Mouse (Mus musculus): ENCODE data around the gene Mast4.
A peak's percentile ranks its signal among the peaks of the same experiment; 100 is the strongest.

The Mast4 gene

GRCm38 (mm10) chr13:103061680-103062079 lies 272.6 kb downstream of the Mast4 start:
- no peak for DNase-seq (ENCODE audit: low read depth, low spot score)

GRCm38 (mm10) chr13:103059995-103060652 lies 274.2 kb downstream of the Mast4 start:
- DNase-seq (ENCODE audit: low read depth, low spot score), result no peak

- no peak for DNase-seq (ENCODE audit: low read depth, low spot score)
These were observed 277.8 kb downstream of the Mast4 start for GRCm38 (mm10) chr13:103056451-103056850.

DNA sequence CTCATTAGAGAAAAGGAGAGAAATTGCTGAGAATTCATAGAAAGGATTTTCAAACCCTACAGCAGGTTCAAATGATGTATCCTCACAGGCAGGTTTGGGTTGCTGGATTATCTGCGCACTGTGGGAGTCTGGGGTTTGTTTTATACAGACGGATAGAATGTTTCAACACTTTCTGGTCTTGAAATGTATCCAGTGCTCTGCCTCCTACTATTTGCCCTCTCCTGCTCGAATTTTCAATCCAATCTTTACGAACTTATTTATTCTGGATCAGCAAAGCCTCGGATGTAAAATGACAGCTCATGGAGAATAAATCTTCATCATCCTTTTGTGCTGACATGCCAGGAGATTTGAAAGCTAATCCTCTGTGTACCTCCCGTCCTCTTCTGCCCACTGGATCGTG lies 281.6 kb downstream of the Mast4 start:
- DNase-seq (ENCODE audit: low read depth, low spot score), result no peak

DNA sequence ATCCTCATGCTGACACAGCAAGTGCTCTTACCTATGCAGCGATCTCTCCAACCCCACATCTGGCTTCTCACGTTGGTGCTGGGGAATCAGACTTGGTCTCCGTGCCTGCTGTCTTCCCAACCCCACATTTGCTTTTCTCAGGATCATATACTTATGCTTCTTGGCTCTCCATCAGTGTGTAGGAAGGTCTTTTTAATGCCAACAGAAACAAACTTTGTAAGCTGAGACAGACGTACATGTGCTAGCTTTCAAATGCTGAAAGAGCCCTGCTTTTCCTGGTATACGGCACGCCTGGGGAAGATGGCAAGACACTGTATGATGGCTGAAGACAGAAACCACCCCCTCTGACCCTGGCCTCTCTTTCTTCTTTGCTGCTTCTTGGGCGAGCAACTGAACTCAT lies 285.3 kb downstream of the Mast4 start:
- no peak for DNase-seq (ENCODE audit: low read depth, low spot score)

DNA sequence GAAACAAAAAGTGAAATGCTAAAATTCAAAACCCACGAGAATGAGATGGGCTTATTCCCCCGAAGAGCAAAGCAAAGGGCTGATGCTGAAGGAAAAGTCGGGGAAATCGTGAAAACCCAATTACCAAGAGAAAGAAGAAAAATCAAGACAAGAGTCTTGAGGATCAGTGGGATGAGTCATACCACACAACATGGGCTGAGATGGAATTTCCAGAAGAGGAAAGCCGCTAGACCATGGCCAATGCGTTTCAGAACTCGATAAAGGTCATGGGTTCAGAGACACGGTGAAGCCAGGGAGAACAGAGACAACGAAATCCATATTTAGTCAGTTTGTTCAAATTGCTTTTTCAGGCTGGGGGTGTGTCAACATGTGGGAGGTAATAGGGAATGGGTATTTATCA lies 290.6 kb downstream of the Mast4 start:
- no peak for DNase-seq (ENCODE audit: low read depth, low spot score)

GRCm38 (mm10) chr13:103043011-103043410 lies 291.3 kb downstream of the Mast4 start:
- no peak for DNase-seq (ENCODE audit: low read depth, low spot score)

DNA sequence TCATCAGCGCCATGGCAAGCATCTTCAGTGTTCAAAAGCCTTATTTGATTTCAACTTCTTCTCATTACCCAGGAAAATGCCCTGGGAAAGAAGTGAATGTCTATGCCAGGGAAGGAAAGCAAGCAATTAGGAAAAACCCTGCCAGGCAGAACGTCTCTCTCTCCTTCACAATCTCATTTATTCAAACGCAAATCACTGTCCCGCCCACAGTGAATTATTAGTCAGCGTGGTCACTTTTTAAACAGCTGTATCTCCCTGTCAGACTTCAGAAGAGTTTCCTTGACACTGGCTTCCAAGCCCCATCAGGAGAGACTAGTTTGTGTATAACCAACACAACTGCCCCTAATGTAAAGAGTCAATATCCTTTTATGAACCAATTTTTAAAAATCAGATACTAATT lies 296.8 kb downstream of the Mast4 start:
- no peak for DNase-seq (ENCODE audit: low read depth, low spot score)

- no peak for DNase-seq (ENCODE audit: low read depth, low spot score)
These were observed 304.9 kb downstream of the Mast4 start for GRCm38 (mm10) chr13:103029377-103029776.

DNA sequence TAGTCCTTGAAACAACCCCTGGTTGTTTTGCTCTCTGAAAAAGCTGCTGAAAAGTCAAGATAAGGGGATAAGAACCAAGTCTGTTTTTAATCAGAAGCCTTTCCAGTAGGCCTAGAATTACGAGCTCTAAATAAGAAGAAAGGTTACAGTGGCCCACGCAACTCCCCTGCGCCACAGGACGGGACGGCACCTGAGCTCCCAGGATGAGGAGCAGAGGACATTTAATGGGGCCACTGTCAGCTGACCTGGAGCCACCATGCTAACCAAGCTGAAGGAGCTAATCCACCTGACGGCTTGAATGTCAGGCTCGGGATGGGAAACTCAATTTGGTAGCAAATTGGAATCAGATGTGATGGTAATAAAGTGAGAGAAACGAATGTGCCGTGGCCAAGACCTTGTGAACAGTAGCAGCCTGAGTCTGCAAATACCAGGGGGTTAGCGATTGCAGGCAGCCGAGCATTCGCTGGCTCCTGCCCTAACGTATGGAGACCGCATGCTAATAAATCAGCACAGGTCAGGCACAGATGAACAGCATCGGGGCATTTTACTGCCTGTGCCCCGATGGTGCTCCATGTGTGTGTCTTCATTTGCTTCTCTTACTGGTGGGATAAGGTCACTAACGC lies 306.7 kb downstream of the Mast4 start:
- DNase-seq (ENCODE audit: low read depth, low spot score), result peak; percentile 56

DNA sequence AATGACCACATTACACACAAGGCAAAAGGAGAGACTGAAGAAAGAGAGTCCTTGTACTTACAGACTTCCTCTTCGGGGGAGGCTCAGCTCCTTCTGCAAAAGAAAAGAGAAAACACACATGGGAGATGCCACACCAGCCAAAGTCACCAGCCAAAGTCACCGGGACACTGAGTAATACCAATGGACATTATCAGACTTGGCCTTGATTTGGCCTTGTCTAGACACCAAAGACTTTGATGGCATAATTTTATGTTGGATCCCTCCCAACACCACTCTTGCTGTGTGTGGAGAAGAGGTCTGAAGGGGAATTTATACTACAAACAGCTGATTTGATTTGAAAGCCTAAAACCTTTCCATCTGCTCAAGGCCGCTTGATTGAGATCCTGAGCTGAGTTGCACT lies 308.8 kb downstream of the Mast4 start:
- DNase-seq (ENCODE audit: low read depth, low spot score), result no peak

GRCm38 (mm10) chr13:103018481-103018880 lies 315.8 kb downstream of the Mast4 start:
- DNase-seq (ENCODE audit: low read depth, low spot score), result no peak

- no peak for DNase-seq (ENCODE audit: low read depth, low spot score)
These were observed 316.6 kb downstream of the Mast4 start for GRCm38 (mm10) chr13:103017661-103018060.

- no peak for DNase-seq (ENCODE audit: low read depth, low spot score)
These were observed 319.1 kb downstream of the Mast4 start for GRCm38 (mm10) chr13:103015131-103015750.

GRCm38 (mm10) chr13:103014631-103015030 lies 319.7 kb downstream of the Mast4 start:
- DNase-seq (ENCODE audit: low read depth, low spot score), result no peak

- DNase-seq (ENCODE audit: low read depth, low spot score), result no peak
These were observed 320.1 kb downstream of the Mast4 start for GRCm38 (mm10) chr13:103014222-103014621.

DNA sequence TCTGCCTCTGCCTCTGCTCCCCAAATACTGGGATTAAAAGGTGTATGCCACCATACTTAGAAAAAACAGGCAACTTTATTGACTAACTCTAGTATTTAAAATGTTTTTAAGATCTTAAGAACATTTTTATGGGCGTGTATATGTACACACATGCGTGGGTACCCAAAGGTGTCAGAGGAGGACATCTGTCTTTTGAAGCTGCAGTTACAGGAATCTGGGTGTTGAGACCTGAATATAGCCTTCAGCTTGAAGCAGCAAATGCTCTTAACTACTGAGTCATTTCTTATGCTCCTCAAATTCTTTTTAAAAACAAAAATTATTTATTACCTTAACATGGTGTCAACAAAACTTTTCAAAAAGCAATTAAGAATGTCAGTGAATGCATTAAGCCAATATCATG lies 329.1 kb downstream of the Mast4 start:
- DNase-seq (ENCODE audit: low read depth, low spot score), result no peak

GRCm38 (mm10) chr13:103001831-103002230 lies 332.5 kb downstream of the Mast4 start:
- DNase-seq (ENCODE audit: low read depth, low spot score), result no peak

GRCm38 (mm10) chr13:103000891-103001290 lies 333.4 kb downstream of the Mast4 start:
- no peak for DNase-seq (ENCODE audit: low read depth, low spot score)

- no peak for DNase-seq (ENCODE audit: low read depth, low spot score)
These were observed 340.2 kb downstream of the Mast4 start for GRCm38 (mm10) chr13:102994098-102994497.

- DNase-seq (ENCODE audit: low read depth, low spot score), result no peak
These were observed 341.4 kb downstream of the Mast4 start for GRCm38 (mm10) chr13:102992680-102993423.

DNA sequence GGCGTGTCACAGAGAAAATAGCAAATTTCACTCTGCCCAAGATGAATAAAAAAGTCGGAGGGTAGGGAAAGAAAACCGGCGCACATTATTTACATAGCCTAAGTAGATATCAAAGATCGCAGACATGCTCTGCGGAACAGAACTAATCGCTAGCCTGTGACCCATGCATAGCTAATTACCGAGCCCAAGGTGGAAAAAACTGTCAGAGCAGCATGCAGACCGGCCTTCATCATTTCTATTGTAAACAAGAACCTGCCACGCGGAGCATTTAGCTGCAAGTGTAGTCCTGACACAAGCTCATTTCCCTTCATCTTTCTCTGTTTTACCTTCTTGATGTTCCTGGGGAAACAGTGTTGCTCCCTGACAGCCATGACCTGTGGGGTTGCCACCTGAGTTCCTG lies 342.4 kb downstream of the Mast4 start:
- no peak for DNase-seq (ENCODE audit: low read depth, low spot score)
